Mouse (Mus musculus) liver, adult 2 months (tissue): ENCODE measurements around the gene Rab4a. TPM values are rescaled to one million over a fixed set of nuclear protein-coding genes. Genes with fewer than 3 reads are reported as not detected.

Experiments used
- DNase-seq: peaks from one replicate; pipeline ENCODE4 v3.0.0-alpha.2; 2011; ENCODE audit warnings: low read depth, low spot score; ENCODE audit errors: extremely low read depth
- H3K27ac ChIP-seq: fragments of 200-500 bp; replicated peaks from 2 replicates; pipeline ENCODE4 v1.5.1; 2012; ENCODE audit warnings: low read depth, mild to moderate bottlenecking, control low read depth, inconsistent platforms, low read length; ENCODE audit not compliant: insufficient read depth
- H3K27me3 ChIP-seq: fragments of 200-500 bp; 2 replicates; pipeline ENCODE4 v1.6.1; 2012; ENCODE audit warnings: mild to moderate bottlenecking, moderate library complexity, low read length, inconsistent platforms; ENCODE audit not compliant: control insufficient read depth, insufficient read depth
- H3K36me3 ChIP-seq: fragments of 200-500 bp; 2 replicates; pipeline ENCODE4 v1.6.1; 2012; ENCODE audit warnings: low read length, inconsistent platforms; ENCODE audit not compliant: control insufficient read depth, insufficient read depth
- H3K4me1 ChIP-seq: fragments of 200-500 bp; 2 replicates; pipeline ENCODE4 v1.6.1; 2011; ENCODE audit warnings: low read length; ENCODE audit not compliant: control insufficient read depth, insufficient read depth
- H3K4me3 ChIP-seq: fragments of 200-500 bp; 2 replicates; pipeline ENCODE4 v1.5.1; 2011; ENCODE audit warnings: low read depth, mild to moderate bottlenecking, control low read depth, low read length, moderate library complexity; ENCODE audit not compliant: insufficient read depth
- H3K79me2 ChIP-seq: fragments of 200-500 bp; 2 replicates; pipeline ENCODE4 v1.6.1; 2012; ENCODE audit warnings: inconsistent platforms, mild to moderate bottlenecking, low read length, moderate library complexity; ENCODE audit not compliant: control insufficient read depth, insufficient read depth
- H3K9ac ChIP-seq: fragments of 200-500 bp; 2 replicates; pipeline ENCODE4 v1.6.1; 2012; ENCODE audit warnings: low read depth, mild to moderate bottlenecking, control low read depth, inconsistent platforms, low read length
- CTCF ChIP-seq: fragments of 200-500 bp; IDR thresholded peaks from 2 replicates; pipeline ENCODE4 v1.5.1; 2011; ENCODE audit warnings: low read depth, low read length, control low read depth
- POLR2A ChIP-seq: fragments of 200-500 bp; IDR thresholded peaks from 2 replicates; pipeline ENCODE4 v1.6.1; 2011; ENCODE audit warnings: low read length, control low read depth; ENCODE audit not compliant: insufficient read depth; ENCODE audit errors: extremely low read depth
- WGBS: fragments of 180-500 bp; shearing (Covaris S2); methylation state at CpG from one replicate; pipeline ENCODE4 v1.1.7; 2018; 5-methylcytosine and 5-hydroxymethylcytosine counted together
- polyA plus RNA-seq: library from polyadenylated mRNA; depleted of rRNA; stranded (reverse); fragments of >200 nt; gene quantifications from 2 replicates; pipeline ENCODE4 v1.2.3, GENCODE M21; 2012
- total RNA-seq: library from RNA; depleted of rRNA; stranded (reverse); fragments of >200 nt; gene quantifications from 2 replicates; pipeline ENCODE4 v1.2.3, GENCODE M21; 2014

Gene Rab4a
- total and polyA plus RNA-seq, 2 experiments, result 15.4 to 24.4 TPM

DNA sequence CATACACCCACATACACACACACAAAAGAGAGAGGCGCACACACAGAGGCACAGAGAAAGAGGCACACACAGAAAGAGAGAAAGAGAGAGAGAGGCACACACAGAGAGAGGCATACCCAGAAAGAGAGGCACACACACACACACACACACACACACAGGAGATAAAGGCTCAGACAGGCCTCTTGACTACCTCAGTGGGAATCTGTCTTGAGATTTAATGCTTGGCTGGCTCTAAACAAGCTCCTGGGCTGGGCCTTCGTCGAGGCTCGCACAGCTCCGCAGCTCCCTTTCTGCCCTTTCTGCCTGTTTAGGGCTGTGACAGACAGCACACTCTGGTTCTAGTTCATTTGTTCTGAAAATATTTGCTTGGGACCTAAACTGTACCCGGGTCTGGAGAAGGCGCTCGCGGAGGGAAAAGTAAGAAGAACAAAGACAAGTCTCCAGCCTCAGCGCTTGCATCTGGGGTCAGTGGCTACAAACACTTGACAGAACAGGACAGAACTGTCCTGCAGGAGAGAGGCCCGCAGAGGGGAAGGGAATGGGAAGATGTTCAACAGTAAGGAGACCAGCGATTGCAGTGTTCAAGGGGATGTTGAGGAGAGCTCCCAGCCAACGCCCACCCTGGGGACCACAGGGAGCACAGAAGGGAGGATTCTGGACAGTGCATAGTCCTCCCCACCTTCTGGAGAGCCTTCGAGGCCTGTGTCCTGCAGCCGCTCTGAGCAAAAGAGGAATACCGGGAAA, 14.5 kb upstream of the Rab4a start:
- H3K27me3 ChIP-seq, result no peaks in the 10 kb centered on the region
- no peak overlapping the region for H3K4me3 ChIP-seq
- no peak overlapping the region for H3K27ac ChIP-seq
- WGBS, result 85% methylated on average over 16 of the region's 16 CpGs
- TF ChIP-seq POLR2A, result no peak
- no peak for TF ChIP-seq CTCF
- no peaks in the 10 kb centered on the region for H3K79me2 ChIP-seq
- no peak overlapping the region for H3K9ac ChIP-seq
- no peaks in the 10 kb centered on the region; the same call in 1 of the 2 replicates for H3K4me1 ChIP-seq
- no peaks in the 10 kb centered on the region for H3K36me3 ChIP-seq
- no peak for DNase-seq

DNA sequence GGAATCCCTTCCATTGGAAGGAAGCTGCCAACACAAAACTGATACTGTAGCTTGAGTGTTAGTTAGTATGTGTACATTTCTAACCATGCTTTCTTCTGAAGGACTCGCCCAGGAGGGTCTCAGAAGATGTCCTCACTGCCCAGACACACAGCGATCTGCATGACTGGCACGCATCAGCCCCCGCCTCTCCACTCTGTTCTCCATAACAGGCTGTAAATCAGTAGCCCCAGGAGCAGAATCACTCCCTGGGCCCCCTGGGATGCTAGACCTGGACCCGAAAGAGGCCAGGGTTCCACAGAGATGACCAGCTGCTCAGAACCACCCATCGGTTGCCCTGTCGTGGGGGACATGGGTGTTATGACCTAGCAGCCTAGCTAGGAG, 13.9 kb upstream of the Rab4a start:
- TF ChIP-seq CTCF (no peak), POLR2A (no peak)
- H3K9ac ChIP-seq, result no peak overlapping the region
- H3K4me3 ChIP-seq, result no peak overlapping the region
- H3K79me2 ChIP-seq, result no peaks in the 10 kb centered on the region
- peaks cover 3% of the 10 kb centered on the region for H3K4me1 ChIP-seq
- DNase-seq, result no peak
- 95% methylated on average over 7 of the region's 7 CpGs for WGBS
- H3K27ac ChIP-seq, result no peak overlapping the region
- H3K36me3 ChIP-seq, result no peaks in the 10 kb centered on the region
- no peaks in the 10 kb centered on the region for H3K27me3 ChIP-seq

DNA sequence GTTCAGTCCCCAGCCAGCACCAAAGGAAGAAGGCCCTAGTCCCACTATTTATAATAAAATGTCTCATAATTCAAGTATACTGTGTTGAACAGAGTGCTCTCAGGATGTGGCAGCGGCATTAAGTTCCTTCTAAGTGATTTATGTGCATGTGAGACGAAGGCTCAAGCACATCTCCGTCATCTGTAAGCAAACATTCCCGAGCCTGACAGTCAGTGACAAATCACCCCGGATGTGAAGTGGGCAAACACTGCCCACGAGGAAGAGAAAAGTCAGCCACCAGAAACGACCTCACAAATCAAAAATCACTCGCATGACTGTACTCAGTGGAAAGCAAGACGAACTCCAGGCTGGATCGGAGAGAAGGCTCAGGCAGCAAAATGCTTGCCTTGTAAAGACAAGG, 11.9 kb upstream of the Rab4a start:
- WGBS, result 58% methylated on average over 10 of the region's 10 CpGs
- H3K79me2 ChIP-seq, result no peaks in the 10 kb centered on the region
- no peak for DNase-seq

DNA sequence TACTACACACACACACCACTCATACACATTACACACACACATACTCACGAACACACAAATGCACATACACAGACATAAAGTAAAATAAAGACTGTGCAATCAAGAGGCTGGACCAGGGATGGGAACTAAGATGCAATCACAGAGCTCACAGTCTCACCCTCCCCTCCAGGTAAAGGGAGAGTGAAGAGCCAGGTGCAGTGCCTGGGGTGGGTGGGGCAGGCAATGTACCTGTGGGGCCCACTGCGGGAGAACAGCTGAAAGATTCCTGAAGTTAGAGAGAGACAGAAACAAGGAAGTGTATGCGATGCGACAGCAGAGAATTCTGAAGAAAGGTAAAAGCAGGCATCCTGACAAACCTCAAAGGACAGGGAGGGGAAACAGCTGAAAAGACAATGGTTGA, 11.0 kb upstream of the Rab4a start:
- H3K4me3 ChIP-seq, result no peak overlapping the region
- 87% methylated on average over 4 of the region's 4 CpGs for WGBS
- TF ChIP-seq CTCF (no peak), POLR2A (no peak)
- no peaks in the 10 kb centered on the region for H3K79me2 ChIP-seq
- no peaks in the 10 kb centered on the region for H3K36me3 ChIP-seq
- H3K27me3 ChIP-seq, result no peaks in the 10 kb centered on the region
- H3K4me1 ChIP-seq, result peaks cover 7% of the 10 kb centered on the region
- no peak for DNase-seq
- H3K9ac ChIP-seq, result no peak overlapping the region
- no peak overlapping the region for H3K27ac ChIP-seq

More for the DNA sequence above, 11.9 kb upstream of the Rab4a start:
- Histone ChIP-seq H3K4me3 (no peak overlapping the region), H3K27ac (no peak overlapping the region), H3K36me3 (no peaks in the 10 kb centered on the region), H3K9ac (no peak overlapping the region), H3K27me3 (no peaks in the 10 kb centered on the region), H3K4me1 (peaks cover 7% of the 10 kb centered on the region)
- TF ChIP-seq CTCF (no peak), POLR2A (no peak)

DNA sequence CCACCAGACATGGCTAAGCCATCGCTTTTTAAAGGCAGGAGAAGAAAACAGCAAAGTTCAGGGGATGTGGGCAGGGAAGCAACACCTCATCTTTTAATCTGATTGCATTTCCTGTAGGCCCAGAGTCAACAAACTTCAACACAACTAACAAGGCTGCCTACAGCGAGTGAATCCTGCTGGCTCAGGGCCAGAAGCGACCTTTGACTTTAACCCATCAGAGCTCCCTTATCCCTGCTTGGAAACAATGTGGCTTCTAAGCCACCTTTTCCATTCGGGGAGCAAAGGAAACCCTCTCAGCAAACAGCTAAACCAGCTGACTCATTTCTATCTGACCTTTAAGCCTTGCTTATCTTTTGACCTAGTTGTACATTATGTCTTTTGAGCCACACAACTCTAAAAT, 9.0 kb upstream of the Rab4a start:
- DNase-seq, result peak; percentile 82
- TF ChIP-seq CTCF (no peak), POLR2A (no peak)
- H3K4me3 ChIP-seq, result no peak overlapping the region
- peak overlapping the region; percentile 43; the same call in 1 of the 2 replicates for H3K27ac ChIP-seq
- peaks cover 7% of the 10 kb centered on the region for H3K4me1 ChIP-seq
- H3K36me3 ChIP-seq, result no peaks in the 10 kb centered on the region
- H3K9ac ChIP-seq, result no peak overlapping the region
- H3K79me2 ChIP-seq, result no peaks in the 10 kb centered on the region
- no peaks in the 10 kb centered on the region for H3K27me3 ChIP-seq
- WGBS, result 14% methylated on average over 4 of the region's 4 CpGs

DNA sequence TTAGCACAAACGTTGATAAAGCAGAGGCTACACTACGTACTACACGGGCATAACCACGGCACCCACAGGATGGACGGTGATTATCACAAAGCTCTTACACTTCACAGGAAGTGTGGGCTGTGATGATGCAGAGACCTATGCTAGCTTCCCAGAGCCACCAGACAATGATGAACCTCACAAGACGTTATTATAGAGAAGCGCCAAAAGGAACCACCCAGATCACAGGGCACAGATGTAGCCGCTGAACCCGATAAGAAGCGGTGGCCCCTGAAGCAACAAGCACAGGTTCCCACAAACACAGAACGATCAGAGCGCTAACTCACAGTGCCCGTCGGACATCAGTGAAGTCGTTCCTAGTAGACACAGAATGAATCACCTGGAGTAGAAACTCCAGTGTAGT, 7.9 kb upstream of the Rab4a start:
- no peak for DNase-seq
- whole genome bisulfite sequencing, result 86% methylated on average over 15 of the region's 15 CpGs
- no peaks in the 10 kb centered on the region for H3K27me3 ChIP-seq
- no peak overlapping the region for H3K27ac ChIP-seq
- H3K79me2 ChIP-seq, result no peaks in the 10 kb centered on the region
- peaks cover 7% of the 10 kb centered on the region for H3K4me1 ChIP-seq
- no peaks in the 10 kb centered on the region for H3K36me3 ChIP-seq
- H3K9ac ChIP-seq, result no peak overlapping the region
- no peak for TF ChIP-seq POLR2A
- TF ChIP-seq CTCF, result no peak
- no peak overlapping the region for H3K4me3 ChIP-seq
